ENCODE assay signal across 8 mouse cellular contexts in the genomic region with DNA sequence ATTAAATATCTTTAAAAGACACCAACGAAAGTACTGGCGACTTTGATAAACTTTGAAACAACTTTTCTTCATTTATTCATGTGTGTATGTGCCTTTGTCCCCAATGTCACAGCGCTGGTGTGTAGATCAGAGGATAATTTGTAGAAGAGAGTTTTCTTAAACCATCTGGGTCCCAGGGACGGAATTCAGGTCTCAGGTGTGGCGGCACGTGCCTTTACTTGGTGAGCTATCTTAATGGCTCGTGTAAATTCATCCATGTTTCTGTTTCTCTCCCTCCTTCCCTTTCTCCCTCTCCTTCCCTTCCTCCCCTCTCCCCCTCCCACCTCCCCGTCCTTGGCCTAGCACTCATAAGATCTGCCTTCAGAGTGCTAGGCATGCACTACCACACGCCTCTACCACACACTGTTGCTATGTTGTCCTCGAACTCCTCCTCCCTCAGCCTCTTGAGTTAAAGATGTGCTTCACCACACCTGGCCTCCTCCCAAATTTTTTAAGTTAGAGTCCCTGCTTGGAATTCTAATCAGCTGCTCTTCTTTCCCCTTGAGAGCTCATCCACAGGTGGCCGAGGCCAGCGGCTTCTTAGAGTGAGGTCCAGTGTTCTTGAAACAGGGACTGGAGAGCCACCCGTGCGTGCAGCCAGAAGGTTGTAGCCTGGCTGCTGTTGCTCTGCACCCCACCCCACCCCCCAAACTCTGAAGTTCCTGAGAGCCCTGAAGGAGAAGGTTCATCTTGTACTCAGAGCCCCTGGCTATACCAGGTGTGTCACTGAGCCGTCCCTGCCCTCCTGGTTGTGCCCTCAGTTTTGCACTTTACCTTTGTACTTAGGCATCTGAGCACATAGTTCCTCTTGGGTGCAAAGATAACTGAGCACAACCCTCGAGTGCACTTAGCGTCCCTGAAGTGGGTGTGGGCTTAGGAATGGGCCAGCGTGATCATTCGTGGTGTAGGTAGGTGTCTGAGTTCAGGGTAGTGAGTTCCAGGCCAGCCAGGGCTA. TPM values are rescaled to one million over a fixed set of nuclear protein-coding genes. Genes with fewer than 3 reads are reported as not detected.
DNase-seq lines count a peak whose midpoint lies in the region; ATAC-seq and TF ChIP-seq lines count a peak whose summit lies in the region.

No protein-coding gene starts in this region.

- H3K9me3 ChIP-seq in forebrain, postnatal 0 days (ENCODE audit: low read length), result no peaks in the 10 kb centered on the region
- H3K9me3 ChIP-seq in limb, embryonic 11.5 days (ENCODE audit: control insufficient read depth, low read length), result no peaks in the 10 kb centered on the region
- no peaks in the 10 kb centered on the region for H3K9me3 ChIP-seq in midbrain, embryonic 14.5 days (ENCODE audit: control insufficient read depth, low read length)

- peak overlapping the region; percentile 92 for H3K4me3 ChIP-seq in spleen, adult 2 months (ENCODE audit: extremely low read depth, insufficient read depth, insufficient read length)
- peak overlapping the region; percentile 72 for H3K4me3 ChIP-seq in forebrain, postnatal 0 days (ENCODE audit: low read depth, low read length)
- peak overlapping the region; percentile 85 for H3K4me3 ChIP-seq in limb, embryonic 11.5 days (ENCODE audit: low read depth, low read length)
- peak overlapping the region; percentile 70 for H3K4me3 ChIP-seq in midbrain, embryonic 14.5 days (replicated peaks; ENCODE audit: low read depth, low read length)

- no peak overlapping the region for H3K27ac ChIP-seq in spleen, adult 2 months (ENCODE audit: insufficient read depth, low read length)
- H3K27ac ChIP-seq in forebrain, postnatal 0 days (ENCODE audit: low read depth, low read length), result 0 out of 2 replicates have a peak overlapping the region, but pooled peaks have one; percentile 70
- no peak overlapping the region; the same call in 1 of the 2 replicates for H3K27ac ChIP-seq in limb, embryonic 11.5 days (replicated peaks; ENCODE audit: low read depth, low read length)
- no peak overlapping the region for H3K27ac ChIP-seq in midbrain, embryonic 14.5 days (replicated peaks; ENCODE audit: low read depth, low read length)

- H3K36me3 ChIP-seq in spleen, adult 2 months (ENCODE audit: control insufficient read depth, insufficient read depth, low read length), result no peaks in the 10 kb centered on the region
- no peaks in the 10 kb centered on the region for H3K36me3 ChIP-seq in forebrain, postnatal 0 days (ENCODE audit: insufficient read depth)
- no peaks in the 10 kb centered on the region for H3K36me3 ChIP-seq in limb, embryonic 11.5 days (ENCODE audit: control insufficient read depth, insufficient read depth, low read length)
- no peaks in the 10 kb centered on the region for H3K36me3 ChIP-seq in midbrain, embryonic 14.5 days (ENCODE audit: control insufficient read depth, insufficient read depth, low read length)

- no peak for TF ChIP-seq CTCF in spleen, adult 2 months (IDR thresholded peaks at IDR 0.05; ENCODE audit: extremely low read depth, insufficient read depth, insufficient read length, insufficient replicate concordance)
- no peak for TF ChIP-seq CTCF in forebrain, postnatal 0 days (IDR thresholded peaks at IDR 0.05; ENCODE audit: low read depth)

- peaks cover 5% of the 10 kb centered on the region; the same call in 1 of the 2 replicates for H3K4me1 ChIP-seq in spleen, adult 2 months (ENCODE audit: control insufficient read depth, insufficient read depth, insufficient read length)
- peaks cover 6% of the 10 kb centered on the region for H3K4me1 ChIP-seq in forebrain, postnatal 0 days (ENCODE audit: insufficient read depth)
- peaks cover 23% of the 10 kb centered on the region for H3K4me1 ChIP-seq in limb, embryonic 11.5 days (ENCODE audit: control insufficient read depth, insufficient read depth, low read length)
- H3K4me1 ChIP-seq in midbrain, embryonic 14.5 days (ENCODE audit: control insufficient read depth, insufficient read depth, low read length), result peaks cover 13% of the 10 kb centered on the region

- no peaks in the 10 kb centered on the region for H3K27me3 ChIP-seq in spleen, adult 2 months (ENCODE audit: control insufficient read depth, insufficient read depth, low read length)
- no peaks in the 10 kb centered on the region for H3K27me3 ChIP-seq in forebrain, postnatal 0 days (ENCODE audit: insufficient read depth, low read length)
- H3K27me3 ChIP-seq in limb, embryonic 11.5 days (ENCODE audit: control insufficient read depth, insufficient read depth, low read length), result no peaks in the 10 kb centered on the region
- H3K27me3 ChIP-seq in midbrain, embryonic 14.5 days (ENCODE audit: control insufficient read depth, insufficient read depth, low read length), result no peaks in the 10 kb centered on the region

- TF ChIP-seq POLR2A in spleen, adult 2 months (IDR thresholded peaks at IDR 0.05; ENCODE audit: low read depth, low read length), result no peak

- DNase-seq in spleen, adult 2 months (ENCODE audit: low read depth in 1 of 2, low spot score in 2 of 2), result no peak
- no peak for DNase-seq in spleen, postnatal 36 days (ENCODE audit: low spot score in 2 of 2)
- no peak for DNase-seq in forebrain, postnatal 0 days
- DNase-seq in limb, embryonic 11.5 days (ENCODE audit: low spot score), result no peak
- DNase-seq in midbrain, embryonic 14.5 days, result no peak
- no peak for DNase-seq in urinary bladder, adult 18-20 months (ENCODE audit: low spot score in 2 of 2)
- no peak for DNase-seq in layer of hippocampus, postnatal 14 days (ENCODE audit: low spot score in 2 of 2)

- H3K9ac ChIP-seq in forebrain, postnatal 0 days, result peak overlapping the region; percentile 59; the same call in 1 of the 2 replicates
- peak overlapping the region; percentile 69 for H3K9ac ChIP-seq in limb, embryonic 11.5 days (ENCODE audit: low read length)
- H3K9ac ChIP-seq in midbrain, embryonic 14.5 days (replicated peaks; ENCODE audit: low read length), result no peak overlapping the region

- peak overlapping the region; percentile 64 for H3K4me2 ChIP-seq in forebrain, postnatal 0 days (ENCODE audit: low read depth)
- peak overlapping the region; percentile 77 for H3K4me2 ChIP-seq in limb, embryonic 11.5 days (ENCODE audit: low read depth, severe bottlenecking)
- peak overlapping the region; percentile 93 for H3K4me2 ChIP-seq in midbrain, embryonic 14.5 days (ENCODE audit: low read length)

- no peak for ATAC-seq in forebrain, postnatal 0 days
- ATAC-seq in limb, embryonic 11.5 days (ENCODE audit: insufficient number of reproducible peaks, low FRiP score, low TSS enrichment, low read depth), result no peak
- ATAC-seq in midbrain, embryonic 14.5 days (ENCODE audit: low FRiP score, low TSS enrichment), result no peak
- no peak for ATAC-seq in monocyte, adult 5-6 weeks (replicated peaks; ENCODE audit: insufficient number of reproducible peaks, low FRiP score, low TSS enrichment, poor library complexity, severe bottlenecking)

- WGBS in spleen, adult 2 months, result 40% methylated on average over 19 of the region's 19 CpGs
- 27% methylated on average over 19 of the region's 19 CpGs for WGBS in forebrain, postnatal 0 days
- 34% methylated on average over 19 of the region's 19 CpGs for WGBS in limb, embryonic 11.5 days
- WGBS in midbrain, embryonic 14.5 days, result 24% methylated on average over 19 of the region's 19 CpGs

RNA-seq across cellular contexts. Expression of a gene that starts 1.1 kb away (rescaled TPM):
- polyA plus RNA-seq in spleen, adult 2 months (2012; rRNA removed), result 13.3 and 14.7 TPM in 2 replicates
- 21.2 and 24.9 TPM in 2 replicates for total RNA-seq in forebrain, postnatal 0 days (2014; rRNA removed)
- 27.3 and 29.5 TPM in 2 replicates for polyA plus RNA-seq in forebrain, postnatal 0 days (2015; fragmentation: Nextera tagmentation; extraction: Ambion mirVana)
- 78.6 and 79.7 TPM in 2 replicates for polyA plus RNA-seq in limb, embryonic 11.5 days (2014; fragmentation: Nextera tagmentation; extraction: Ambion mirVana)
- polyA plus RNA-seq in midbrain, embryonic 14.5 days (2014; fragmentation: Nextera tagmentation; extraction: Ambion mirVana), result 29.7 and 33.7 TPM in 2 replicates
- total RNA-seq in layer of hippocampus, postnatal 14 days (2021), result 10 to 100 TPM; 17.3 to 20.4 TPM
- 1.0 to 3.8 TPM (median 3.5 TPM) in 3 replicates for total RNA-seq in monocyte, adult 5-6 weeks (2017)

RNA-seq across cellular contexts. Expression of a gene that starts 1.4 kb away (rescaled TPM):
- 5.0 and 6.8 TPM in 2 replicates for polyA plus RNA-seq in spleen, adult 2 months (2012; rRNA removed)
- total RNA-seq in forebrain, postnatal 0 days (2014; rRNA removed), result 2.5 and 7.2 TPM in 2 replicates
- 1.8 and 3.5 TPM in 2 replicates for polyA plus RNA-seq in forebrain, postnatal 0 days (2015; fragmentation: Nextera tagmentation; extraction: Ambion mirVana)
- polyA plus RNA-seq in limb, embryonic 11.5 days (2014; fragmentation: Nextera tagmentation; extraction: Ambion mirVana), result 22.7 and 26.0 TPM in 2 replicates
- 2.3 and 3.2 TPM in 2 replicates for polyA plus RNA-seq in midbrain, embryonic 14.5 days (2014; fragmentation: Nextera tagmentation; extraction: Ambion mirVana)
- total RNA-seq in layer of hippocampus, postnatal 14 days (2021), result 1 to 10 TPM; 3.0 to 3.9 TPM
- 0.11 to 2.1 TPM (median 1.9 TPM) in 3 replicates for total RNA-seq in monocyte, adult 5-6 weeks (2017)

RNA-seq across cellular contexts. Expression of a gene that starts 56.4 kb away (rescaled TPM):
- 43.5 and 46.4 TPM in 2 replicates for polyA plus RNA-seq in spleen, adult 2 months (2012; rRNA removed)
- 596 and 608 TPM in 2 replicates for total RNA-seq in forebrain, postnatal 0 days (2014; rRNA removed)
- 592 and 640 TPM in 2 replicates for polyA plus RNA-seq in forebrain, postnatal 0 days (2015; fragmentation: Nextera tagmentation; extraction: Ambion mirVana)
- polyA plus RNA-seq in limb, embryonic 11.5 days (2014; fragmentation: Nextera tagmentation; extraction: Ambion mirVana), result 95.5 and 103 TPM in 2 replicates
- 621 and 628 TPM in 2 replicates for polyA plus RNA-seq in midbrain, embryonic 14.5 days (2014; fragmentation: Nextera tagmentation; extraction: Ambion mirVana)
- 100 to 1,000 TPM; 826 to 832 TPM for total RNA-seq in layer of hippocampus, postnatal 14 days (2021)
- 142 to 241 TPM (median 173 TPM) in 3 replicates for total RNA-seq in monocyte, adult 5-6 weeks (2017)
